In genomic region chr2:157565898-157566259, GRCm38 (mm10) we compare ENCODE assay signal across 8 mouse cellular contexts. TPM values are rescaled to one million over a fixed set of nuclear protein-coding genes. Genes with fewer than 3 reads are reported as not detected.
DNase-seq lines count a peak whose midpoint lies in the region; ATAC-seq and TF ChIP-seq lines count a peak whose summit lies in the region.

No protein-coding gene starts in this region.

- H3K9ac ChIP-seq in heart, adult 2 months (ENCODE audit: low read depth, low read length): peak overlapping the region; percentile 100
- H3K9ac ChIP-seq in liver, embryonic 12.5 days: peak overlapping the region; percentile 86

- ATAC-seq in liver, embryonic 12.5 days: no peak

- H3K79me2 ChIP-seq in heart, adult 2 months (replicated peaks; ENCODE audit: control insufficient read depth, insufficient read depth, low read length): peaks cover 4% of the 10 kb centered on the region

- H3K27ac ChIP-seq in heart, adult 2 months: peak overlapping the region; percentile 99
- H3K27ac ChIP-seq in thymus, adult 2 months (ENCODE audit: control insufficient read depth, insufficient read depth, low read length): no peak overlapping the region
- peak overlapping the region; percentile 75; the same call in 1 of the 2 replicates for H3K27ac ChIP-seq in liver, embryonic 12.5 days

- H3K4me2 ChIP-seq in liver, embryonic 12.5 days: peak overlapping the region; percentile 88

- TF ChIP-seq POLR2A in heart, adult 2 months (IDR thresholded peaks at IDR 0.05; ENCODE audit: insufficient read depth, low read depth, low read length): no peak
- no peak for TF ChIP-seq POLR2A in thymus, adult 2 months (IDR thresholded peaks at IDR 0.05; ENCODE audit: control insufficient read depth, extremely low read depth, insufficient read depth, low read length, poor library complexity)

- TF ChIP-seq CTCF in heart, adult 2 months (IDR thresholded peaks at IDR 0.05): no peak
- no peak for TF ChIP-seq CTCF in thymus, adult 2 months (IDR thresholded peaks at IDR 0.05; ENCODE audit: borderline replicate concordance, control insufficient read depth, extremely low read depth, insufficient read depth, low read length, poor library complexity)

- no peak for TF ChIP-seq EP300 in heart, adult 2 months (IDR thresholded peaks at IDR 0.05; ENCODE audit: insufficient read depth, low read depth, low read length)

- H3K4me3 ChIP-seq in heart, adult 2 months: peak overlapping the region; percentile 94
- H3K4me3 ChIP-seq in thymus, adult 2 months (ENCODE audit: control insufficient read depth, insufficient read depth, low read length): peak overlapping the region; percentile 86
- peak overlapping the region; percentile 85 for H3K4me3 ChIP-seq in liver, embryonic 12.5 days

- intact Hi-C loops in heart, adult 2 months (cut with DNase I): no loop called here
- intact Hi-C loops in heart, postnatal 14 days (cut with DNase I): no loop called here

- no peaks in the 10 kb centered on the region for H3K27me3 ChIP-seq in heart, adult 2 months (ENCODE audit: control insufficient read depth, insufficient read depth, low read length)
- H3K27me3 ChIP-seq in thymus, adult 2 months (ENCODE audit: control insufficient read depth, insufficient read depth, low read length): no peaks in the 10 kb centered on the region; the same call in 1 of the 2 replicates
- peaks cover 30% of the 10 kb centered on the region for H3K27me3 ChIP-seq in liver, embryonic 12.5 days (replicated peaks)

- H3K4me1 ChIP-seq in heart, adult 2 months (ENCODE audit: control insufficient read depth, insufficient read depth, low read length): peaks cover 4% of the 10 kb centered on the region
- peaks cover 13% of the 10 kb centered on the region for H3K4me1 ChIP-seq in thymus, adult 2 months (replicated peaks; ENCODE audit: control insufficient read depth, insufficient read depth, low read length)
- H3K4me1 ChIP-seq in liver, embryonic 12.5 days: peaks cover 33% of the 10 kb centered on the region

- no peak for DNase-seq in heart, adult 2 months
- DNase-seq in heart, postnatal 14 days: no peak
- no peak for DNase-seq in thymus, adult 2 months
- no peak for DNase-seq in thymus, postnatal 25 days
- DNase-seq in embryo, embryonic 10 days (ENCODE audit: low spot score): no peak
- DNase-seq in right cerebral cortex, postnatal 10 days (ENCODE audit: low spot score in 2 of 2): no peak
- DNase-seq in urinary bladder, adult 18-20 months (ENCODE audit: low spot score in 2 of 2): no peak

- 1% methylated on average over 35 of the region's 35 CpGs for WGBS in heart, adult 2 months
- WGBS in thymus, adult 2 months: under 1% methylated on average over 32 of the region's 35 CpGs
- WGBS in liver, embryonic 12.5 days (ENCODE audit: insufficient replicate concordance): under 1% methylated on average over 34 of the region's 35 CpGs

- H3K36me3 ChIP-seq in heart, adult 2 months (ENCODE audit: control insufficient read depth, insufficient read depth, low read length): no peaks in the 10 kb centered on the region; the same call in 1 of the 2 replicates
- no peaks in the 10 kb centered on the region for H3K36me3 ChIP-seq in thymus, adult 2 months (ENCODE audit: control insufficient read depth, insufficient read depth, low read length)
- H3K36me3 ChIP-seq in liver, embryonic 12.5 days: peaks cover 16% of the 10 kb centered on the region

- H3K9me3 ChIP-seq in liver, embryonic 12.5 days (replicated peaks): peaks cover 8% of the 10 kb centered on the region; the same call in 1 of the 2 replicates

RNA-seq across cellular contexts. Expression of gene Blcap, which starts 5.2 kb away (rescaled TPM):
- 10 to 100 TPM; 54.3 to 55.6 TPM for total RNA-seq in heart, adult 2 months (2021)
- polyA plus RNA-seq in heart, adult 2 months (2012; rRNA removed): 62.4 and 93.3 TPM in 2 replicates
- 10 to 100 TPM; 59.0 to 59.5 TPM for total RNA-seq in heart, postnatal 14 days (2021)
- polyA plus RNA-seq in thymus, adult 2 months (2012; rRNA removed): 28.2 and 35.3 TPM in 2 replicates
- 12.3 and 13.4 TPM in 2 replicates for polyA plus RNA-seq in liver, embryonic 12.5 days (2016; fragmentation: Nextera tagmentation; extraction: Ambion mirVana)

RNA-seq across cellular contexts. Expression of gene Nnat, which starts 6.0 kb away (rescaled TPM):
- under 1 TPM; 0.29 to 0.39 TPM for total RNA-seq in heart, adult 2 months (2021)
- polyA plus RNA-seq in heart, adult 2 months (2012; rRNA removed): 6.0 TPM in 2 replicates
- 1 to 10 TPM; 3.6 to 7.5 TPM for total RNA-seq in heart, postnatal 14 days (2021)
- 2.5 and 17.0 TPM in 2 replicates for polyA plus RNA-seq in thymus, adult 2 months (2012; rRNA removed)
- polyA plus RNA-seq in liver, embryonic 12.5 days (2016; fragmentation: Nextera tagmentation; extraction: Ambion mirVana): 79.0 and 80.8 TPM in 2 replicates
